Mouse (Mus musculus) urinary bladder, postnatal 10 days (tissue): ENCODE measurements around the gene Arhgap27.
A peak's percentile ranks its signal among the peaks of the same experiment; 100 is the strongest.
"Not testable (repeated sequence)": the region's sequence is repeated elsewhere in the genome, so short reads cannot be mapped to it uniquely, and the experiment has no call there.

Experiments used
- DNase-seq: peaks from one replicate; pipeline ENCODE4 v3.0.0; 2022; ENCODE audit warnings: low spot score

Arhgap27 gene

DNA sequence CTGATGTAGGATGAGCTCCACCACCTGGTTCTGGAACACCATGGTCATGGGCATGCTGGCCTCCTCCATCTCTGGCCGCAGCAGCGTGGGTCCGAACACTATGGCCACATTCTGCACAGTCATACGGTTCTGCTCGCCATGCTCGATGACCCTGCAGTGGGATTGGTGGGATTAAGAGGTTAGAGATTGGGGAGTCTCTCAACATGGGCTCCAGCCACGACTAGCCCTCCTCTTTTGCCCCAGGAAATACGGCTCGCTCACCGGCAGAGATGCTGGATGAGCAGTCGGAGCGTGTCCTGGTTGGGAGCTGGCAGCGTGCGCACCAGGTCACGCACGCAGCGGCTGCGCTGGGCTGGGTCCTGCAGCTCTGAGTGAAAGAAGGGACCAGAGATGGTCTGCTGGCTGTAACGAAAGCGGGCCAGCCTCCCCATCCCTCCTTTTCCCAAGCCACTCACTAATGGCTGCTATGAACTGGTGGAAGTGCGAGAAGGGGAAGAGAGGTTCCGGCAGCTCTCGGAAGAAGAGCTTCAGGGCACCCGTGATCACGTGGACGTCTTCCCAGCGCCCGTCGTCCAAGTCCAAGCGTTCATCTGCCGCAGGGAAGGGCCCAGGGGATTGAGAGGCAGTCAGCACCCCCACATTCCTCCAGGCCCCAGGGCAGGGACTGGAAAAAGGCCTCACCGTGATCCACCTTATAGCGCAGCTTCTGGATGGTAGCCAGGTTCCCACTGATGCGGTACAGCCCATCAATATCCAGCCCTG lies 30.4 kb downstream of the Arhgap27 start:
- DNase-seq, result no peak

DNA sequence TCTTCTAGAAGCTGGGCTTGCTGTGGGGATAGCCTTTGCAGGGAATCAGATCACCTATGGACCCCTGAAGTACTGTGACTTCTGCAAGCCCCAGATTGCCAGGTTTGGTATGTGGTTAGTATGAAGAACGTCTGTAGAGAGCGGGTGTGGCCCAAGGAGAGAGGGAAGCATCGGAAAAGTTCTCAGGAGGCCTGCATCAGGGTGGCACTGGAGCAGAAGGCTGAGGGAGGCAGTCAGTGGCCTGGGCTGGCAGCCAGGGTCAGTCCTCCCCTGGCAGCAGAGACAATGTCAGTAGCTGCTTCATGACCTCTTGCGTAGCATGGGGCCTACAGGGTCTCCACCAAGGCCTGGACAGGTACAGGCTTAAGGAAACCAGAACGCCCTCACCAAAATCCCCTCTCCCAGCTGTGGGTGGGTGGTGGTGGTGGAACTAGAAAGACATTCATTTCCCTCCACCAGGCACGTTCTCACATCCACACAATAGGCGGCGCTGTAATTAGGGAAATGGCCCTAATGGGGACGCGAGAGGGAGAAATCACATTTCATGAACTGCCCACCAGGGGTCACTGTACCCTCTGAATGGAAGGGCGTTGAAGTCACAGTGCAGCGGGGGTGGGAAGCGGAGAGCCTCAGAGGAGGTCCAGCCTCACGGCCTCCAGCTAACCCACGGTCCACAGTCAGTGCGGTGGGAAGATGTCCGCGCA lies 31.2 kb downstream of the Arhgap27 start:
- peak; percentile 60 for DNase-seq

DNA sequence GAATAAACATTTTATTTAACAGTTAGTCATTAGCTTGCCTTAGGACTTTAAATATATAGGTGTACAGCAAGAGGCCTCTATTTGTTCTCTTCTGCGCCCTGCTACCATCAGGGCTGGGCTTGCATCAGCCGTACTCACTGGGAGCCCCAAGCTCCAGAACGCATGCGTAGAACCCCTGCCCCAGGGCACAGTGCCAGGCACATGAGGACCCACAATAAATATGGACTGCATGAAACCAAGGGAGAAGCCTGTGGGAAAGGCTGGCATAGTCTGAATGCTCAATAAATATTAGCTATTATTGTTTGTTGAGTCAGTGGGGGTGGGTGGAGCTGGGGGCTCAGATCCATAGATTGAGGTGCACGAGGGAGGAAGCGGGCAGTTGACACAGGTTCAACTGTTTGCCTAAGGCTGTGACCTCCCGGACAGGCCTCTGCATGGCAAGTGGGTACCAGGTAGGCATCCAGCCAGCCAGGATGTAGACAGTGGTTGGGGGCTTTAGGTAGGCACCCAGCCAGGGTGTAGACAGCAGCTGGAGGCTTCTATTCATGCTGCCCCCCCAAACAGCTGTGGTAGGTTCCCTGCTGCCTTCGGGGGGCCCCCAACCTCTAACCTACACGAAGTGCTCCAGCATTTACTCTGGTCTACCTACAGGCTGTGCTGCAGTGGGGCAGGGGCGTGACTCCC lies 31.8 kb downstream of the Arhgap27 start:
- no peak for DNase-seq

DNA sequence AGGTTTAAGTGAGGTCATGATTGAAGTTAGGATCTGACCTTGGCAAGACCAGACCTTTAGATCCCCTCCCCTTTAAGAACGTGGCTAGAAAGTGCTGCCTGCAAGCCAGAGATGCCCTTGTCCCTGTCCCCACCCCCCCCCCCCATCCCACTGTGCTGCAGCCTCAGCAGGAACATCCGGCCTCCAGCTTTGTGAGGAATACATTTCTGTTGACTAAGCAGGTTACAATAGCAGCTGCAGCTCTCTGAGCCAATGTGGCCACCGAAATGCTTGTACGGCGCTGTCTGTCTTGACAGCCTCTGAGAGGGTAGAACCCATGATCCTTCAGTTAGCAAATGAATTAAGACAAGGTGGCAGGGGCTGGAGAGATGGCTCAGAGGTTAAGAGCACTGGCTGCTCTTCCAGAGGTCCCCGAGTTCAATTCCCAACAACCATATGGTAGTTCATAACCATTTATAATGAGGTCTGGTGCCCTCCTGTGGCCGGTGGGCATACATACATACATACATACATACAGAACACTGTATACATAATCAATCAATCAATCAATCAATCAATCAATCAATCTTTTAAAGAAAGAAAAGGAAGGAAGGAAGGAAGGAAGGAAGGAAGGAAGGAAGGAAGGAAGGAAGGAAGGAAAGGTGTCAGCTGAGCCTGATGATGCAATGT lies 32.7 kb downstream of the Arhgap27 start:
- DNase-seq, result no peak

DNA sequence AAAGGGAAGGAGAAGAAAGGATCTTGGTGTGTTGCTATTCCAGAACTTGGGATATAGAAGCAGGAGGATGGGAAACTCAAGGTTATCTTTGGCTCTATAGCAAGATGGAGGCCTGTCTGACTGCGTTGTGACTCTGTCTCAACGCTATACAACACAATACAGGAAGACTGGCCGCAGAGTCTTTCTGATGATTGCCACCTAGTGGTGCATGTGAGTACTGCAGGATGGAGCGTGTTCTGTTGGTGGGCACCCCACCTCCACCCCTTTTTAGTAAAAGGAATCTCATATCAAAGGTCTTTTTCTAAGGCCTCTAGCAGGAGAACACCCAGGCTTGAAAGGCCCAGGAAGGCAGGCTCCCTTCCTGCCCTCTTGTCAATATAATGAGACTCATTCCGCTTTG lies 36.5 kb downstream of the Arhgap27 start:
- peak; percentile 31 for DNase-seq

DNA sequence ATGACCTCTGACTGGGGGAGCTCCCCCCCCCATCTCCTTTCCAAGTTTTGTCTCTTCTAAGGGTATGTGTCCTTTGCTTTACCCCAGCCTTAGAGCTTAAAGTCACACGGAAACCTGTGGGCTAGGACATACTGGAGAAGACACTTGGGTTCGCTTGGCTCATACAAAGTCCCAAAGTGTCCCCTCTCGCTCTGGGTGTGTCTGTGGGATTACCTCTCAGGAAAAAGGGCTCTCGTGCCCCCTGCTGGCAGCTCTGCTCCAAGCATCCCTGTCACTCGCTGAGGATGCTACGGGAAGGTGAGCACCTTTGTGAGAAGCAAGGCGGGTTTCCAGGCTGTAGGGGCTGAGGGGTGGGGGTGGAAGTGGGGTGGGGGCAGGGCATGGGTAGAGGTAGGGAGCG lies 38.3 kb downstream of the Arhgap27 start:
- DNase-seq, result peak; percentile 39

DNA sequence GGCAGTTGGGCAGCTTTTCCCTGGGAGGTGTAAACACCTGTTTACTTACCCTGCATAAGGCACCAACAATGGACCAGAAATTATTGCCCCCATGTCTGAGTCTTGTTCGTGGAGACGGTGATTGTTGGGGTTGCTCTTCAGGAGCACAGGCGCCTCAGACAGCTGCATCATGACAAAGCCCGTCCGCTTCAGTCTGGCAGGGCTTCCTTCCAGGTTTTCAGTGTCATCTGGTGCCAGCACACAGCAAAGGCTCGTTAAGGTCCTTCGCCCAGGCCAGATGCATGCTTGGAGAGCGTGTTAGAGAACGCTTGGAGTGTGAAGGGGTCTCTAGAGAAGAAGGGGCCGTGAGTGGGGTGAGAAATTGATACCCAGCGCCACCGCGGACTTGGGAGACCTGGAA lies 38.8 kb downstream of the Arhgap27 start:
- no peak for DNase-seq

DNA sequence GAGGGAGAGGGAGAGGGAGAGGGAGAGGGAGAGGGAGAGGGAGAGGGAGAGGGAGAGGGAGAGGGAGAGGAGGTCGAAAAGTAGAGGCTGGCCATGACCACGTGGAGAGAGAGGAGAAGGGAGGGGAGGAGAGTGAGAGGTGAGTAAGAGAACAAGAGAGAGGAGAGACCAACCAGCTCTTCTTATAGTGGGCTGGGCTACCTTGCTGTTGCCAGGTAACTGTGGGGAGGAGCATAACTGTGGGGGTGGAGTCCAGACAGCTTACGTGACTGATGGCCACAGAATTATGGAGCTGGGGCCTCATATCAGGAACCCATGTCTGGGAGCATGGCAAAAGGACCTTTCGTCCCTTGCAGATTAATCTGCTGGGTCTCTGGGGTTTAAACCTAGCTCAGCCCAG lies 40.7 kb downstream of the Arhgap27 start:
- DNase-seq, result not testable (repeated sequence)

DNA sequence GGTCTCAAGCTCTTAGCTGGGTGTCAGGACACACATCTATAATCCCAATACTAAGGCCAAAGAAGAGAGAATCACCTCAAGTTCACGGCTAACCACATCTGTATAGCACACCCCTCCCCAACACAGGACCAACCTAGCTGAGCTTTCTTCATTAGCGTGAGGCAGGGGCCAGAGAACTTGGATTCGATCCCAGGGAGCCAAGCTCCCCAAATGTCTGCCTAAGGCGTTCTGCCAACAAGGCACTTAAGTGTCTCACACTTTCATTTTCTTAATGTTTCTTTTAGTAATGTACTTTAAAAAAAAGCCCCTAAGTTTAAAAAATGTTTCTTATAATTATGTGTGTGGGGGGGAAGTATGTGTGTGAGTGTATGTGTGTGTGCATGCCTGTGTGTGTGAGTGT lies 42.8 kb downstream of the Arhgap27 start:
- DNase-seq, result no peak

DNA sequence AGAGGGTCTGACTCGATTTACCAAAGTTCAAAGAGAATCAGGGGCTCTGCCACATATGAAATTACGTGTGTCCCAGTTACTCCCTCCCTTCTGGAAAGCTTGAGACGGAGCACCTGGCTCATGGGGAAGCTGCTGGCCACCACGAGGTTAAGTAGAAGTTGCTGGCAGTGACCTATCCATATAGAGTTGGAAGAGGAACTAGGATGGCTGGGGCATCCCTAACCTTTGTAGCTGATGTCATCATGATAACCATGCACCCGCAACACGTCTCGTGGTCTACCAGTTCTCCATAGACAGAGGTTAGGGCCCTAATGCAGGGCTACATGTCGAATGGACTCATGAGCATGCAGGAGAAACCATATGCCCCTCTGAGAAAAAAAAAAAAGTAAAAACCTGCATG lies 43.3 kb downstream of the Arhgap27 start:
- no peak for DNase-seq

DNA sequence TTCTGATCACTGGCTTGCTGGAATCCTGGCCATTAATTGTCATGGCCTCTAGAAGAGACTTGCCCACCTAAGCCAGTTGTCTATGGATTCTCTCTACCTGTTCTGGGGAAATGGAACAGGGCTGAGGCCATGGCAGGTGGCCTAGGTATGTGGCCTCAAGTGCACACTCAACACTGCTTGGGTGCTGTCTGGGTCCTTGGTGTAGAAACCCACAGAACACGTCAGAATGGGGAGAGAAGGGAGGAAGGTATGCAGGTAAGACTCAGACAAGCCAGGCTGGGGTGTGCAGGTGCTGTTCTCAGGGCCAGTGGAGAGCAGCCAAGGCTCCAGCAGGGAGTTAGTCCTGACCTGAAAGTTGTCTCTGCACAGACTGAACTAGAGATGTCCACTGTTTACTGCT lies 45.5 kb downstream of the Arhgap27 start:
- DNase-seq, result no peak

DNA sequence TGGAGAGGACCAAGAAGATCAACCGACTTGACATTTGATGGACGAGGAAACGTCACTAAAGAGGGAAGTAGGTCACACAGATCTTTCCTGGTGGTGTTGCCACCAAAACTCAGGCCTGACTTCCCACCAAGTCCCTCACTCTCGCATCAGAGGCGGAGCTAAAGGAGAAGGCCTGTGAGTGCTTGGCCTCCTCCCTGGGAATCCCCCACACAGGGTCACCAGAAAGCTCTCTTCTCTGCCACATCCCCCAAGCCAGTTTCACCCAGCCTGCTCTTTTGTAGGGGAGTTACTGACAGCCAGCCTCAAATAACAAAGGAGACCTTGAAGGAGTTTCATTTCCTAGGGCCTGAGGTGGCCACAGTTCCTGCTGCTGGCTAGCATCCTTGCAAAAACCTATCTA lies 48.1 kb downstream of the Arhgap27 start:
- DNase-seq, result no peak

DNA sequence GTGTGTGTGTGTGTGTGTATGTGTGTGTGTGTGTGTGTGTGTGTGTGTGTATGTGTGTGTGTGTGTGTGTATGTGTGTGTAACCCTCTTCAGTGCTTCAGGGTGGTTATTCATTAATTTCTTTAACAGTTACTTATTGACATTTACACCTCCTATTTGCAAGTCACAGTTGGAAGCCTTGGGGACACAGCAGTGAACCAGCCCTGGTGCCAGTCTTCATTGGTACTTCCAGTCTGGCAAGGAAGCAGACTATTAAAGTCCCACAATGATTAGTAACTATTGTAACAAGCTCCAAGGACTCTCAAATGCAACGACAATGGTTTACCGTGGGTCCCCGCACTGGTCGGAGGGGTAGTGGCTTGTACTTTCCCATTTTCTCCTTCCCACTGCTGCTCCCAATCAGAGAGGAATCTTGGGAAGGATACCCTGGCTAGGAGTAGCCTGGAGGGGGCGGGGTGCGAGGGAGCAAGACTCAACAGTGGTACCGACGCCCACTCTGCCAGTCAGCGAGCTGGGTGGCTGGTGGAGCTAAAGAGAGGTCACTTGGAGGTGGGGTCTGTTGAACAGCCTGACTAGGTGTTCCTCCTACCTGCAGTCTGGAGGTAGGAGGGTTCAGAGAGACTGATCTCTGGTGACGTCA lies 48.6 kb downstream of the Arhgap27 start:
- no peak for DNase-seq

DNA sequence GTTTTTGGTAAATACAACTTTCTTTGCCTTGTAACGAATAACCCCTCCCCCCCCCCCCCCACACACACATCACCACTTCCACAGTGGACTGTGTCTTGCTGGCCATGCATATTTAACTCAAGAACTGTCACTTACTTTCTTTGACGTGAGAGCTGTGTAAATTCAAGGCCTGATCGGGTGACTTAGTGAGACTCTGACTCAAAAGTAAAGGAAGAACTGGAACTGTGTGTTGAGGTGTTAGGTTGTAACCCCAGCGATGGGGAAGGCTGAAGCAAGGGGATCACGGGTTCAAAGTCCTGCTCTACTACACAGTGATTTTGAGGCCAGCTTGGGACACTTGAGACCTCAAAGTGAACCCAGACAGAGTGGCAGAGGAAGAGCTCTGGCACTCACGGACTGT lies 50.0 kb downstream of the Arhgap27 start:
- no peak for DNase-seq

DNA sequence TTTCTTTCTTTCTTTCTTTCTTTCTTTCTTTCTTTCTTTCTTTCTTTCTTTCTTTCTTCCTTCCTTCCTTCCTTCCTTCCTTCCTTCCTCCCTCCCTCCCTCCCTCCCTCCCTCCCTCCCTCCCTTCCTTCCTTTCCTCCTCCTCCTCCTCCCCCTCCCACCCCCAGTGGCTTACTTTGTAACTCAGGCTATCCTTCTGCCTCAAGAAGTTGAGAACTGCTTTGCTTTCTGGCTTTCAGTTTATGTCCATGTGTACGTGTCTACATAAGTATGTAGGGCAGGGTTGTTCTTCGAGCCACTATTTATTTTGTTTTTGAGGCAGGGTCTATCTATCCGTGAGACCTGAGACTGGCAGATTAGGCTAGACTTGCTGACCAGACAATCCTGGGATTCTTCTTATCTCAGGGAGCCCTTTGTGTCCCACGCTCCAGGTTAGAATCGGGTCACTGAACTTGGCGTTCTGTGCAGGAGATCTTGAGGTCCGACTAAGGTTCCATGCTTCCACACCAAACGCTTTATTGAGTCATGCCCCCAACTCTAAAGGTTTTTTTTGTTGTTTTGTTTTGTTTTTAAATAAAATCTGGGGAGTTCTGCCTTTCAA lies 50.7 kb downstream of the Arhgap27 start:
- no peak for DNase-seq

DNA sequence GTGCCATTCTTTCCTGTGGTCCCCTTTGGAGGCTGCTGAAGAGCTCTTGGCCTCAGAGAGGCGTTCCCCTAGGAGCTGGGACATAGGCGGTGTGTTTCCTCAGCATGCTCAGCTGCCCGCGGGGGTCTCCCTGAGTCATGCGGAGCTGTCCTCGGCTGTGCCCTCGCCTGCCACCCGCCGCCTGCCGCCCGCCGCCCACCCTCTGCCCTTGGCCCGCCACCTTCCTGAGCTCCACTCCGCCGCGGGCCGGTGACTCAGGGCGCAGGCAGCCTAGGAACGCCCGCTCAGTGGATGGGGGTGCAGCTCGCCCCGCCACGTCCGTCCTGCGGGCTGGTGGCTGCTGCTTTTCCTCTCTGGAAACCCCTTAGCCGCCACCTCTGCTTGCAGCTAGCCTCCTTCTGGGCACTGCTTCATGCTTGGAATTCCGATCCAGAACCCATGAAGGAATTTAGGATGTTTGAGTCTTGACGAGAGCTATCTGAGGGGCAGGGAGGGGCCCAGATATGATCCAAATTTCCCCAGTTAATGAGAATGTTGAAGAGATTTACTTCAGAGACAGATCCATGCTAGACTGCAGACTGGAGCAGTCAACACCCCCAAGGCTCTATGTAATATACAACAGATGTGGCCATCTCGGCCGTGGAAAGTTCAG lies 51.4 kb downstream of the Arhgap27 start:
- DNase-seq, result peak; percentile 29

DNA sequence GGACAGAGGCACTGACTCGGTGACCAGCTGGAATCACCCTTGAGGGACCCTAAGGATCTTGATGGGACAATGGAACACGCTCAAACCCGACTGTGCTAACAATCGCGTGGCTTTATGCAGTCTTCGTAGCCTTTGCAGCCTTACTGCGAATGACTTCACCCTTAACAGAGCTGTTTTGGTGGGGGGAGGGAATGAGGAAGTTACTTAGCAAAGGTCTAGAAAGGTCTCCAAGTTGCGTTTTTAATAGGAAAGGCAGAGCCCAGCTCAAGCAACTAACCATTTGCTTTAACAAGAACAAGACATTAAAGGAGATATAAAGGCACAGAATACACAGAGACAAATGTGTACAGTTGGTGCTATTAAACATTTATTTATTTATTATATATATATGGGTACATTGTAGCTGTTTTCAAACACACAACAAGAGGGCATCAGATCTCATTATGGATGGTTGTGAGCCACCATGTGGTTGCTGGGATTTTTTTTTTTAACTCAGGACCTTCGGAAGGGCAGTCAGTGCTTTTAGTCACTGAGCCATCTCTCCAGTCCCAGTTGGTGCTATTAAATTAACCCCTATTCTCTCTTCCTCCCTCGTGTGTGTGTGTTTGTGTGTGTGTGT lies 53.4 kb downstream of the Arhgap27 start:
- DNase-seq, result no peak

DNA sequence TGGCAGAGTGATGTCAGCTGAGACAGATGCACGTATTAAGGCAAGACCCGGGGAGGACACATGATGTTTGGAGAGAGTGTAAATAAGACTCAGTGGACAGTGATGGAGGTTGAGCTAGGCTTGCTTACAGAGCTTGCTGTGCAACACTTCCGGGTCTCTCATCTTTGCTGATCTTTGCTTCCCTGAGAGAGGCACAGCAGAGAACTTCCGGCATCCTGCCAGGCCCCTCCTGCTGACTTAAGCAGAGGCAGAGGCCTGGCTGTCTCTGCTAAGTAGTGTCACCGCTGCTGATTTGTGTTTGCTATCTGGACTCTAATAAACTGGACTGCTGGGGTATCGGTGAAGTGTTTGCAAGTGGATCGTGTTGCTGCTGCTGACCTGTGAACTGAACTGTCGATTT lies 55.6 kb downstream of the Arhgap27 start:
- no peak for DNase-seq

DNA sequence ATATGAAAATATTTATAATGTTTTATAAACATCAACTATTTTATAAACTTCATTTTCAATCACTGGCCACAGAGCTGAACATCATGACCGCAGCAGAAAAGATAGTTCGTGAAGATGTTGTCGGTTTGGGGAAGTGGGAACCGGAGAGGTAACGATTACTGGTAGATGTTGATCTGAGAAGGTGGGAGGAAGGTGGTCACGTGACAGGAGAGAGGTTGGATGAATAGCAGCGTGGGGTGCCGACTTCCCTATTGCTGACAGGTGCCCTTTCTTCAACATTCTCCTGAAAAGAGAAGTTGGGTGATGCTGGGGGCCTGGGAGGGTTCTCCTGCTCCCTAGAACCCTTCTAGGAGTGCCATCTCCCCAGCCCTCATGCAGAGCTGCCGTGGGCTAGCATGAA lies 59.0 kb downstream of the Arhgap27 start:
- no peak for DNase-seq

DNA sequence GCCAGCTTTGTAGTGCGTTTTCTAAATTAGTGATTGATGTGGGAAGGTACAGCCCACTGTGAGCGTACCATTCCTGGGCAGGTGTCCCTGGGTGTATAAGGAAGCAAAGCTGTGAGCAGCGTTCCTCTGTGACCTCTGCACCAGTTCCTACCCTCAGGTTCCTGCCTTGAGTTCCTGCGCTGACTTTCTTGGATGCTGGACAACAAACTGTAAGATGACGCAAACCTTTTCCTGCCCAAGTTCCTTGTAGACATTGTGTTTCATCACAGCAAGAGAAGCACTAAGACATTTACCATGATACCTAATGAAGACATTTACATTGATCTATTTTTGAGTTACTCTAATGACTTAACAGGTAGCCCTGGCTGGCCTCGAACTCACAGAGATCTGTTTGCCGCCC lies 68.7 kb downstream of the Arhgap27 start:
- DNase-seq, result no peak

DNA sequence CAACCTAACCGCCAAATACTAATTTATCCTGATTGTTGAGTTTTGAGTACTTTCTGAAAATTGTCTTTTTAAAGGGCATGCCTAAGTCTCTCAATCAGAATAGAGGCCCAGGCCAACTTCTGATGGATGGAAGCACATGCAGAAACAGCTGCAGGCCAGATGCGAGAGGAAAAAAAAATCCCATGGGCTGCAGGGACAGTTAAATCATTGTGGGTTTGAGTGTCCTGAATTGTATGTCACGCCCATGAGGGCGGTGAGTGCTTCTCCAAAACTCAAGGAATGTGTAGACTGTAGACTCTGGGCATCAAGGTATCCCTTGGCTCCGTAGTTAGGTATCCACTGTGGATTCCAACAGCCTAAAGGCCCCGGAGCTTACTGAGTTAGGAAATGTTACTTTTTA lies 69.4 kb downstream of the Arhgap27 start:
- DNase-seq, result no peak
